Mouse (Mus musculus): ENCODE measurements around the gene Mmd2. TPM values are rescaled to one million over a fixed set of nuclear protein-coding genes. Genes with fewer than 3 reads are reported as not detected.

The Mmd2 gene
- polyA plus RNA-seq, 1 experiment, result not detected

DNA sequence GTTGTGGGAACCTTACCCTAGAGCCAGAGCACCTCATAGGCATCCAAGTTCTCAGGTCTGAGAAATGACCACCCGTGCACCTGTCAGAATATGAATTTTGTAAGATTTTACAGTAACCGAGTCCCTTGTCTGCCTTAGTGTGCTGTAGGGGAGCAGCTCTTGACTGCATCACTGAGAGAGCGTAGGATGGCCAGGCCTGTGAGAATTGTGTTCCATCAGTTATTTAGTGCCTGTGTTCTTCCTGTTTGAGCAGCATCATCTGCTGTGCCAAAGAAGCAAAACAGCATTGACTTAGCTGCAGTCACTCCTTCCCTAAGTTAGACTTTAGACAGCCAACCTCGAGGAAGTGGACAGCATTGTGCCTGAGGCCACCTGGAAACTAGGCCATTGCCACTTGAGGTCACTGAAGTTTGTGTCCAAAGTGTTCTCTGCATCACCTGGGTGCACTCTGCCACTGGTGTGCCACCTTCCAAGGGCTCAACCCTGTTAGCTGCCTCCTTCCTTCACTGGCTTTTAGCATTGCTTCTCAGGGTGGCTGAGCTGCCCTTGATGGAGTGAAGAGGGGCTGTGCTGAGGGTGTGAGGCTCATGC lies 41.0 kb upstream of the Mmd2 start:
- H3K36me3 ChIP-seq (ENCODE audit: control insufficient read depth, insufficient read depth), result peaks cover 23% of the 10 kb centered on the region
- peaks cover 17% of the 10 kb centered on the region for H3K79me2 ChIP-seq (ENCODE audit: control insufficient read depth, insufficient read depth)
- no peak for TF ChIP-seq USF1 (IDR thresholded peaks at IDR 0.05; ENCODE audit: low read depth)
- no peak for TF ChIP-seq TCF3 (IDR thresholded peaks at IDR 0.05; ENCODE audit: insufficient read length, low read depth)
- TF ChIP-seq SRF (IDR thresholded peaks at IDR 0.05; ENCODE audit: control insufficient read depth, insufficient read length, low read depth), result no peak
- no peak overlapping the region for H3K4me3 ChIP-seq
- no peak overlapping the region for H3K4me2 ChIP-seq (ENCODE audit: low read depth)
- H3K27me3 ChIP-seq (ENCODE audit: control insufficient read depth, insufficient read depth, insufficient read length), result no peaks in the 10 kb centered on the region
- H3ac ChIP-seq (ENCODE audit: control insufficient read depth, insufficient read length), result no peak overlapping the region

GRCm38 (mm10) chr5:142648162-142648561 lies 39.6 kb upstream of the Mmd2 start:
- Histone ChIP-seq H3K27me3 (ENCODE audit: control insufficient read depth, insufficient read depth, insufficient read length) (no peaks in the 10 kb centered on the region), H3ac (ENCODE audit: control insufficient read depth, insufficient read length) (no peak overlapping the region), H3K36me3 (ENCODE audit: control insufficient read depth, insufficient read depth) (peaks cover 32% of the 10 kb centered on the region), H3K4me2 (ENCODE audit: low read depth) (no peak overlapping the region), H3K4me3 (no peak overlapping the region), H3K79me2 (ENCODE audit: control insufficient read depth, insufficient read depth) (peaks cover 11% of the 10 kb centered on the region)
- TF ChIP-seq MAX (IDR thresholded peaks at IDR 0.05; ENCODE audit: low read depth), result no peak
- TF ChIP-seq USF1 (IDR thresholded peaks at IDR 0.05; ENCODE audit: low read depth), result no peak
- no peak for TF ChIP-seq SRF (IDR thresholded peaks at IDR 0.05; ENCODE audit: control insufficient read depth, insufficient read length, low read depth)
- no peak for TF ChIP-seq TCF3 (IDR thresholded peaks at IDR 0.05; ENCODE audit: insufficient read length, low read depth)
- TF ChIP-seq POLR2A (IDR thresholded peaks at IDR 0.05; ENCODE audit: insufficient read length, low read depth), result no peak
- TF ChIP-seq E2F4 (IDR thresholded peaks at IDR 0.05; ENCODE audit: insufficient read depth), result no peak
- no peak for TF ChIP-seq CEBPB (IDR thresholded peaks at IDR 0.05; ENCODE audit: insufficient read depth, poor library complexity, severe bottlenecking)
- TF ChIP-seq TCF12 (IDR thresholded peaks at IDR 0.05; ENCODE audit: insufficient read depth, poor library complexity, severe bottlenecking), result no peak
- no peak for TF ChIP-seq REST (IDR thresholded peaks at IDR 0.05; ENCODE audit: insufficient read depth, insufficient read length)
- no peak for TF ChIP-seq MYOD1 (IDR thresholded peaks at IDR 0.05; ENCODE audit: control insufficient read depth in 1 of 3, insufficient read length in 2 of 3, low read depth in 2 of 3)
- no peak for TF ChIP-seq MYOG (IDR thresholded peaks at IDR 0.05; ENCODE audit: control insufficient read depth in 1 of 3, insufficient read depth in 1 of 3, insufficient read length in 2 of 3, low read depth in 2 of 3)
- TF ChIP-seq POLR2AphosphoS2 (IDR thresholded peaks at IDR 0.05; ENCODE audit: insufficient read length, low read depth), result no peak

DNA sequence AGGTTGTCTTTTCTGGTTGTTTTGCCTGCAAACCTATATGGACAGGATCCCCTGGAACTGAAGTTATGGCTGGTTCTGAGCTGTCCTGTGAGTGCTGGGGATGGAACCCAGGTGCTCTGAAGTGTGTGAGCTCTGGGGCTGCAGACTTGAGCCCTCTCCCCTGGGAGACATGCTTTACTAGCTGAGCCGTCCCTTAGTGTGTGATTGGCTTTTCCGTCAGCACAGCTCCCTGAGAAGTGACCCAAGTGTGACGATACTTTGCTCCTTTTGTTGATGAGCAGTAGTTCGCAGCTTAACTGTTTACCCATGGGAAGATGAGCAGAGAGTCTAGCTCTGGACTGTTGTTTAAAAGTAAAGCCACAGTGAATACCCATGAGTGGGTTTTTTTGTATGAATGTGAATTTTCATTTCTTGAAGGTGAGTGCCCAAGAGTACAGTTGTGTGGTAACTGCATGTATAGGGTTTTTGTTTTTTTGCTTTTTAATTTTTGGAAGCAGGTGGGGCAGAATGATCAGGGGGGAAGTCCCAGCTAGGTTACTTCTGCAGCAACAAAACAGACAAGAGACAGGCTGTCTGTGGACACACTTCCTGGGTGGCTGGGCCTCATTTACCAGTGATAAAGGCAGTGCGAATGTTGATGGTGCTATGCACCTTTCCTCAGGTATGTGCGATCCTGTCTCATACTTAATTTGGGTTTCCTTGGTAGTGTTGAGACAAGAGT lies 32.9 kb upstream of the Mmd2 start:
- no peaks in the 10 kb centered on the region for H3K27me3 ChIP-seq (ENCODE audit: control insufficient read depth, insufficient read depth, insufficient read length)
- no peak overlapping the region for H3K4me3 ChIP-seq
- H3K79me2 ChIP-seq (ENCODE audit: control insufficient read depth, insufficient read depth), result peaks cover 31% of the 10 kb centered on the region
- H3ac ChIP-seq (ENCODE audit: control insufficient read depth, insufficient read length), result no peak overlapping the region
- peaks cover 44% of the 10 kb centered on the region for H3K36me3 ChIP-seq (ENCODE audit: control insufficient read depth, insufficient read depth)
- H3K4me2 ChIP-seq (ENCODE audit: low read depth), result no peak overlapping the region
- TF ChIP-seq TCF3 (IDR thresholded peaks at IDR 0.05; ENCODE audit: insufficient read length, low read depth) (no peak), POLR2AphosphoS2 (IDR thresholded peaks at IDR 0.05; ENCODE audit: insufficient read length, low read depth) (no peak), USF1 (IDR thresholded peaks at IDR 0.05; ENCODE audit: low read depth) (no peak), CEBPB (IDR thresholded peaks at IDR 0.05; ENCODE audit: insufficient read depth, poor library complexity, severe bottlenecking) (no peak), MYOD1 (IDR thresholded peaks at IDR 0.05; ENCODE audit: control insufficient read depth in 1 of 3, insufficient read length in 2 of 3, low read depth in 2 of 3) (no peak), MAX (IDR thresholded peaks at IDR 0.05; ENCODE audit: low read depth) (no peak), TCF12 (IDR thresholded peaks at IDR 0.05; ENCODE audit: insufficient read depth, poor library complexity, severe bottlenecking) (no peak), POLR2A (IDR thresholded peaks at IDR 0.05; ENCODE audit: insufficient read length, low read depth) (no peak), MYOG (IDR thresholded peaks at IDR 0.05; ENCODE audit: control insufficient read depth in 1 of 3, insufficient read depth in 1 of 3, insufficient read length in 2 of 3, low read depth in 2 of 3) (no peak), E2F4 (IDR thresholded peaks at IDR 0.05; ENCODE audit: insufficient read depth) (no peak), REST (IDR thresholded peaks at IDR 0.05; ENCODE audit: insufficient read depth, insufficient read length) (no peak), SRF (IDR thresholded peaks at IDR 0.05; ENCODE audit: control insufficient read depth, insufficient read length, low read depth) (no peak)

DNA sequence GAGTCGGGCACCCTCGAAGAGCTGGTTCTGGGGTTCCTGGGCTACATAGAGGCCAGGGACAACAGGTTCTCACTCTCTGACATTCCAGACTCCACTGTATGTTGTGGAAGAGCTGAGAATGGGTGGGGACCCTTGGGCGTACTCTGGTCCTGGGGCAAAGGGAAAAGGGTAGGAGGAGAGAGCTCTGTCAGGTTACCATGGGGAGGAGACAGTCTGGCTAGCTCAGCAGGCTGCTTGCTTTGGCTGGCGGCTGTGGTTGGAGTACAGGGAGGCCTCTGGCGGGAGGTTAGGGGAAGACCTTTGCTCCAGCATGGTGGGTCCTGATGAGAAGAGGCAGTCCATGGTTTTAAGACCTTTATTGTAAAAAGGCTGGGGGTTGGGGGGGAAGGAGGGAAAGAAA lies 31.5 kb upstream of the Mmd2 start:
- no peak for TF ChIP-seq USF1 (IDR thresholded peaks at IDR 0.05; ENCODE audit: low read depth)
- TF ChIP-seq REST (IDR thresholded peaks at IDR 0.05; ENCODE audit: insufficient read depth, insufficient read length), result no peak
- TF ChIP-seq MYOG (IDR thresholded peaks at IDR 0.05; ENCODE audit: control insufficient read depth in 1 of 3, insufficient read depth in 1 of 3, insufficient read length in 2 of 3, low read depth in 2 of 3), result no peak
- no peak for TF ChIP-seq TCF12 (IDR thresholded peaks at IDR 0.05; ENCODE audit: insufficient read depth, poor library complexity, severe bottlenecking)
- no peak for TF ChIP-seq SRF (IDR thresholded peaks at IDR 0.05; ENCODE audit: control insufficient read depth, insufficient read length, low read depth)
- no peak for TF ChIP-seq MAX (IDR thresholded peaks at IDR 0.05; ENCODE audit: low read depth)
- no peak for TF ChIP-seq MYOD1 (IDR thresholded peaks at IDR 0.05; ENCODE audit: control insufficient read depth in 1 of 3, insufficient read length in 2 of 3, low read depth in 2 of 3)
- no peak for TF ChIP-seq CEBPB (IDR thresholded peaks at IDR 0.05; ENCODE audit: insufficient read depth, poor library complexity, severe bottlenecking)
- TF ChIP-seq TCF3 (IDR thresholded peaks at IDR 0.05; ENCODE audit: insufficient read length, low read depth), result no peak
- no peak for TF ChIP-seq POLR2AphosphoS2 (IDR thresholded peaks at IDR 0.05; ENCODE audit: insufficient read length, low read depth)
- no peak for TF ChIP-seq POLR2A (IDR thresholded peaks at IDR 0.05; ENCODE audit: insufficient read length, low read depth)
- no peak for TF ChIP-seq E2F4 (IDR thresholded peaks at IDR 0.05; ENCODE audit: insufficient read depth)
- Histone ChIP-seq H3K36me3 (ENCODE audit: control insufficient read depth, insufficient read depth) (peaks cover 38% of the 10 kb centered on the region), H3K27me3 (ENCODE audit: control insufficient read depth, insufficient read depth, insufficient read length) (no peaks in the 10 kb centered on the region), H3K4me2 (ENCODE audit: low read depth) (no peak overlapping the region), H3K4me3 (no peak overlapping the region), H3ac (ENCODE audit: control insufficient read depth, insufficient read length) (no peak overlapping the region), H3K79me2 (ENCODE audit: control insufficient read depth, insufficient read depth) (peaks cover 39% of the 10 kb centered on the region)
